Mouse (Mus musculus) liver, postnatal 0 days (tissue): ENCODE data around the gene Nub1. TPM values are rescaled to one million over a fixed set of nuclear protein-coding genes. Genes with fewer than 3 reads are reported as not detected.
A peak's percentile ranks its signal among the peaks of the same experiment; 100 is the strongest.

Experiments
- ATAC-seq: fragments of 200-750 bp; cut with Nextera tagmentation; 2 replicates; pipeline ENCODE4 v1.8.0; 2017; ENCODE audit warnings: mild to moderate bottlenecking, moderate library complexity
- DNase-seq: peaks from one replicate; pipeline ENCODE4 v3.0.0-alpha.2; 2016
- H3K27ac ChIP-seq: fragments of 300-500 bp; sonication (generic); 2 replicates; pipeline ENCODE4 v1.5.1; 2014; ENCODE audit warnings: antibody characterized with exemption, moderate library complexity, mild to moderate bottlenecking, low read depth
- H3K27me3 ChIP-seq: fragments of 300-500 bp; sonication (generic); 2 replicates; pipeline ENCODE4 v1.6.1; 2014; ENCODE audit warnings: low read length, control low read depth, mixed read lengths; ENCODE audit not compliant: insufficient read depth
- H3K36me3 ChIP-seq: fragments of 300-500 bp; sonication (generic); replicated peaks from 2 replicates; pipeline ENCODE4 v1.6.1; 2014; ENCODE audit warnings: mild to moderate bottlenecking, control low read depth, low read length, moderate library complexity, mixed read lengths; ENCODE audit not compliant: insufficient read depth
- H3K4me1 ChIP-seq: fragments of 300-500 bp; sonication (generic); 2 replicates; pipeline ENCODE4 v1.6.1; 2014; ENCODE audit warnings: antibody characterized with exemption, mild to moderate bottlenecking, control low read depth; ENCODE audit not compliant: insufficient read depth
- H3K4me2 ChIP-seq: fragments of 300-500 bp; sonication (generic); 2 replicates; pipeline ENCODE4 v1.6.1; 2014; ENCODE audit warnings: low read depth, mild to moderate bottlenecking, low read length, moderate library complexity, mixed read lengths
- H3K4me3 ChIP-seq: fragments of 300-500 bp; sonication (generic); 2 replicates; pipeline ENCODE4 v1.5.1; 2014; ENCODE audit warnings: low read depth, low read length
- H3K9ac ChIP-seq: fragments of 300-500 bp; sonication (generic); replicated peaks from 2 replicates; pipeline ENCODE4 v1.6.1; 2014; ENCODE audit warnings: mild to moderate bottlenecking, moderate library complexity
- H3K9me3 ChIP-seq: fragments of 300-500 bp; sonication (generic); 2 replicates; pipeline ENCODE4 v1.6.1; 2016; ENCODE audit warnings: mild to moderate bottlenecking, control low read depth, low read length, mixed read lengths
- CTCF ChIP-seq: sonication (generic); IDR thresholded peaks from 2 replicates; pipeline ENCODE4 v1.5.1; 2016; ENCODE audit warnings: antibody characterized with exemption, low read depth
- EP300 ChIP-seq: IDR thresholded peaks from 2 replicates; pipeline ENCODE4 v1.6.1; 2016; ENCODE audit warnings: antibody characterized with exemption, low read depth, mild to moderate bottlenecking
- WGBS: fragments of 180-500 bp; shearing (Covaris S2); extraction: QIAGEN DNeasy Blood & Tissue Kit; methylation state at CpG from one replicate; pipeline ENCODE4 v1.1.7; 2014; ENCODE audit not compliant: insufficient replicate concordance; 5-methylcytosine and 5-hydroxymethylcytosine counted together
- polyA plus RNA-seq: library from polyadenylated mRNA; unstranded; fragments of >200 nt; fragmentation: Nextera tagmentation; extraction: Ambion mirVana; gene quantifications from 2 replicates; pipeline ENCODE4 v1.2.1, GENCODE M21; 2015

Gene Nub1
- polyA plus RNA-seq, result 12.0 and 12.5 TPM in 2 replicates

DNA sequence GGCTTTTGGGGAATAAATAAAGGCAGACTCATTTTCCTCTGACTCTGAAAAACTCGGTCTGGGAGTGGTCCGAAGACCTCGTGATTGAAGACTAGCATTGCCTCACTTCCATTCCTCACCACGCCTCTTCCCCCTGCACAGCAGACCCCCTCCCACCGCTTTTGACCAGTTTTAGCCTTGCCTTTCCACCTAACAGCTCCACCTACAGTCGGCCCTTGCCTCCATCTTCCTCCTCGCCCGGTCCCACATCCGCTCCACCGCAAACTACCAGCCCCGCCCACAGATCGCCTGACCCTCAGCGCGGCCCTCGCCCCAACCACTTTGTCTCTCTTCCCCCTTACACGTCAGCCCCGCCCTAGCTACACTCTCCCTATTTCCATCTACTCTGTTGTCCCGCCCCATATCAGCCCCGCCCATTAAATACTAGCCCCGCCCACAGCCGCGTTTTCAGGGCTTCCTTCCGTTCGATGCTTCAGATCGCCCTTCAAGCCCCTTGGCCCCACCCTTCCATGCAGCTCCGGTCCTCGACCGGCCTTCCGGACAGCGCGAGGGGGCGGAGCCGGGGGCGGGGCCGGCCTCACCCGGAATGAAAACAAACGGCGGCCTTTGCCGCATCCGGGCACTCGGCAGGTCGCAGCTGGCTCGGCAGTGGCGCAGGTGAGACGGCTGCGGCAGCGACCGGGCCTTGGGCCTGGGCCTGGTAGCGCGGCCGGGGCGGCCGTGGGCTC, at the start of gene Nub1:
Gene Nub1 (plus strand): TSS at position 167 of the 728 bp plus-strand sequence.
- peak; percentile 72 for TF ChIP-seq CTCF
- peak; percentile 66 for TF ChIP-seq EP300
- under 1% methylated on average over 53 of the region's 53 CpGs for WGBS

DNA sequence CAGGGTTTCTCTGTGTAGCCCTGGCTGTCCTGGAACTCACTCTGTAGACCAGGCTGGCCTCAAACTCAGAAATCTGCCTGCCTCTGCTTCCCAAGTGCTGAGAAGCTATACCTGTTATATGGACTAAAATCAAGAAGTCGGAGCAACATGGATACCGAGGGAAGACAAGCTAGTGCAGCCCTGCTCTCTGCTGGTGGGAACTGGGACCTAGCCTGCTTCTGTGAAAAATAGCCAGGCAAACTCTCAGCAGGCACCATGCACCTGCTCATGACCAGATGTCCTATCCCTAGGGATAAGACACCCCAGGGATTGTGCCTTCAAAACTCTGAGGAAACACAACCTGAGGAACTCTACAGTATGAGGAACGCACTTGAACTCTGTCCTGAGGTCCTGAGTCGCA, 48.3 kb upstream of the Nub1 start:
- Histone ChIP-seq H3K27me3 (no peaks in the 10 kb centered on the region), H3K4me1 (no peaks in the 10 kb centered on the region), H3K4me2 (no peak overlapping the region), H3K9me3 (no peaks in the 10 kb centered on the region), H3K27ac (no peak overlapping the region), H3K4me3 (no peak overlapping the region), H3K9ac (no peak overlapping the region), H3K36me3 (no peaks in the 10 kb centered on the region)
- WGBS, result 62% methylated on average over 4 of the region's 4 CpGs
- TF ChIP-seq EP300 (no peak), CTCF (no peak)
- ATAC-seq, result no peak
- no peak for DNase-seq

More for the DNA sequence above, at the start of gene Nub1:
- H3K27me3 ChIP-seq, result no peaks in the 10 kb centered on the region
- peak within 1 kb of the TSS; percentile 100 for H3K27ac ChIP-seq
- peak within 1 kb of the TSS; percentile 72 for H3K4me2 ChIP-seq
- H3K36me3 ChIP-seq, result peaks cover 13% of the 10 kb centered on the region
- DNase-seq (peak; percentile 100), ATAC-seq (peak; percentile 94)
- peaks cover 17% of the 10 kb centered on the region for H3K4me1 ChIP-seq
- peak within 1 kb of the TSS; percentile 100 for H3K4me3 ChIP-seq
- H3K9ac ChIP-seq, result peak within 1 kb of the TSS; percentile 98
- no peaks in the 10 kb centered on the region for H3K9me3 ChIP-seq

DNA sequence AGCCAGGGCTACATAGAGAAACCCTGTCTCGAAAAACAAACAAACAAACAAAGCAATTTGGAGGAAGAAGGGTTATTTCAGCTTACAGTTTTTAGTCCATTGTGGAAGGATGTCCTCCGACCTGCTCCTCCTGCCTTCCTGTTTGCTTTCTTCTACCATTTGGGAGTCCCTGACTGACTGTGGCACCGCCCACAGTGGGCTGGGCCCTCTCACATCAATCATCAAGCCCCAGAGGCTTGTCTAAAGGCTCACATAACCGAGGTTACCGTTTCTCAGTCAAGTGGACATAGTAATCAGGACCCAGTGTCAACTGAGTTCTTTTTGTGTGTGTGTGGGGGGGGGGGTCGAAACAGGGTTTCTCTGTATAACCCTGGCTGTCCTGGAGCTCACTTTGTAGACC, 47.2 kb upstream of the Nub1 start:
- H3K4me2 ChIP-seq, result no peak overlapping the region
- H3K9me3 ChIP-seq, result no peaks in the 10 kb centered on the region
- no peaks in the 10 kb centered on the region for H3K36me3 ChIP-seq
- H3K27me3 ChIP-seq, result no peaks in the 10 kb centered on the region
- ATAC-seq, result no peak
- no peak for DNase-seq
- TF ChIP-seq CTCF (no peak), EP300 (no peak)
- 41% methylated on average over 6 of the region's 6 CpGs for WGBS
- H3K4me1 ChIP-seq, result no peaks in the 10 kb centered on the region
- H3K27ac ChIP-seq, result no peak overlapping the region
- no peak overlapping the region for H3K4me3 ChIP-seq
- no peak overlapping the region for H3K9ac ChIP-seq

DNA sequence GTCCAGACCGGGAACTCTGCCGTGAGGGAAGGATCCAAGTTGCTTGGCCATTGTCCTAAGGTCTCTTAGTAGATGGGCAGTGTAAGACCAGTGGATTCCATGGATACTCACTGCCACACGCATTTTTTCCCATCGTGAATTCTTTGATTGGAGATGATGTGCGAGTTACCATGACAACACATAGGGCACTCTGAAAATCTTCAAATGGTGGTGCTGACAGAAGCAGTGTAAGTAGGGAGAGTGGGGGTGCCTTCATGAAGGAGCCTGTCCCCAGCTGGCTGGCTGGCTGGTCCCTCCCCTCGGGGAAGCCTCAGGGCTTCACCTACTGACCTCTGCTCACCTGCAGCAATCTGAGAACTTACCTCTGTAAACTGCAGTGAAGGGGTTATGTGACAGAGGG, 46.3 kb upstream of the Nub1 start:
- no peak overlapping the region for H3K27ac ChIP-seq
- ATAC-seq, result no peak
- no peak overlapping the region for H3K4me2 ChIP-seq
- no peak overlapping the region for H3K9ac ChIP-seq
- no peaks in the 10 kb centered on the region for H3K27me3 ChIP-seq
- no peak for DNase-seq
- H3K4me3 ChIP-seq, result no peak overlapping the region
- TF ChIP-seq CTCF (no peak), EP300 (no peak)
- no peaks in the 10 kb centered on the region for H3K36me3 ChIP-seq
- H3K4me1 ChIP-seq, result no peaks in the 10 kb centered on the region
- H3K9me3 ChIP-seq, result no peaks in the 10 kb centered on the region
- WGBS, result 72% methylated on average over 6 of the region's 6 CpGs

DNA sequence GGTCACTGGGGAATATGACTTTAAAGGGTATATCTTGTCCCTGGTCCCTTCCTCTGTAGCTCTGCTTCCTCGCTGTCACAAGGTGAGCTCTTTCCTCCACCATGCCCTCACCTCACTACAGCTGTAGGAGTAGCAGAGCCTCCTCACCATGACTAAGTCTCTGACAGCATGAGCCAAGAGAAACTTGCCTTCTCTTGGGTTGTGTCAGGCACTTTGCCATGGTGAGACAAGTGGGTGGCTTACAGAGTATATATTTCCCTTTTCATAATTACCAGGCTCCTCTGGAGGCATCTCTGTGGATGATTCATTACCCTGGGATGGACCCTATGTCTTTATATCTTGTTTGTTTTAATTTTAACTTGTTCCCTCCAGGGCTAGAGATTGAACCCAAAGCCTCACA, 39.9 kb upstream of the Nub1 start:
- TF ChIP-seq CTCF, result no peak
- no peak for TF ChIP-seq EP300

DNA sequence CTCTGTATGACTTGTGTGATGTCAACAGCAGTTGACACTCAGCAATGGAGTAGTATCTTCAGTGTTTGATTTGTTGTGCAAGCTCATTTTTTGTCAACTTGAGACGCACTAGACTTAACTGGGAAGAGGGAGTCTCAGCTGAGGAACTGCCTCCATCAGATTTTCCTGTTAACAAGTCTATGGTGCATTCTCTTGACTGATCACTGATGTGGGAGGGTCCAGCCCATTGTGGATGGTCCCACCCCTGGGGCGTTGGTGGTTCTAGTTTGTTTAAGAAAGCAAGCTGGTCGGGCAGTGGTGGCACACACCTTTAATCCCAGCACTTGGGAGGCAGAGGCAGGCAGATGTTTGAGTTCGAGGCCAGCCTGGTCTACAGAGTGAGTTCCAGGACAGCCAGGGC, 36.1 kb upstream of the Nub1 start:
- Histone ChIP-seq H3K4me2 (no peak overlapping the region), H3K27ac (no peak overlapping the region), H3K9ac (no peak overlapping the region), H3K9me3 (no peaks in the 10 kb centered on the region), H3K27me3 (no peaks in the 10 kb centered on the region), H3K36me3 (no peaks in the 10 kb centered on the region), H3K4me1 (no peaks in the 10 kb centered on the region), H3K4me3 (no peak overlapping the region)
- no peak for DNase-seq
- ATAC-seq, result no peak
- WGBS, result 46% methylated on average over 4 of the region's 4 CpGs
- no peak for TF ChIP-seq CTCF
- TF ChIP-seq EP300, result no peak

More for the DNA sequence above, 39.9 kb upstream of the Nub1 start:
- no peak overlapping the region for H3K9ac ChIP-seq
- H3K36me3 ChIP-seq, result no peaks in the 10 kb centered on the region
- no peaks in the 10 kb centered on the region for H3K9me3 ChIP-seq
- 76% methylated on average over 1 of the region's 1 CpGs for WGBS
- no peak for ATAC-seq
- no peaks in the 10 kb centered on the region for H3K27me3 ChIP-seq
- DNase-seq, result no peak
- no peak overlapping the region for H3K27ac ChIP-seq
- H3K4me3 ChIP-seq, result no peak overlapping the region
- H3K4me2 ChIP-seq, result no peak overlapping the region
- H3K4me1 ChIP-seq, result no peaks in the 10 kb centered on the region
